Mouse (Mus musculus): Measurements from ENCODE around the gene Chrna7. TPM values are rescaled to one million over a fixed set of nuclear protein-coding genes. Genes with fewer than 3 reads are reported as not detected.

The Chrna7 gene
- polyA plus RNA-seq, 1 experiment from 2014 or later = 4.5 TPM

Other genes starting within 250 kb of the Chrna7 start
- gene Otud7a, start 232.2 kb upstream of the Chrna7 start, polyA plus RNA-seq (2015; fragmentation: Nextera tagmentation; extraction: Ambion mirVana) = 1.3 and 2.0 TPM in 2 replicates

Data from midbrain, embryonic 13.5 days (tissue).